Mouse (Mus musculus): ENCODE measurements at regions not wholly inside any gene's neighbourhood (a gene's known extent, or its start where the extent isn't known, plus 50 kb on each side); places are given as distances from the start of the nearest gene placed in this dataset.

DNA sequence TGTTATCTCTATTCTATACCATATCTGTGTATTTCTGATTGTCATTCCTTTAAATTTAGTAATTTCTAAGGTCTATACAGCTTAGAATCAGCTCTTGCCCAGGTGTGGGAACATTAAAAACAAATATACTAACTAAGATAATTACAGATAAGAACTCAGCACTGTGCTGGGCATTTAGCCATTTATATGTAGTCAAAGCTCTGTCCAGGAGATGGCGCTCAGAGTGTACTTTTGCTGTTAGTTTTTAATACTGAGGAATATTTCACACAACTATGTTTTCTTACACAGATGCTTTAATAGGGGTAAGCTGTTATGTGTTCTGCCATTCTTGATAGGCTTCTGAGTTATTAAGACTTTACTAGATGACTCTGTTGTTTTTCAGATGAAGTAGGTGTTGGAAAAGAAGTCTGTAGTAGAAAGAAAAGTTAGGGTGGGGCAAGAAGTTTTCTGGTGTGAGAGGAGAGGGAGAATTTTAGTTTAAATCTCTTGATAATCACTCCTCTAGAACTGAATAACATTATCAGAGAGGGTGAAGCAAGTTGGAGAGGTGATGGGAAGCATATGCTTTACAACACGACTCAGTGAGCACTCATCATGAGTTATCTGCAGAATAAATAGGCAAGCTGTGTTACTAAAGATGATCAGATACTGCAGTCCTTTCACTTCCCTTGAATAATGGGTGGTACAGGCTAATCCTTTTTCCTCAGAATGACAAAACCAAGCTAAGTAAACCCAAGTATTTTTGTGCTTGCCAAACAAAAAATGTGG is 64.1 kb upstream of the Tmem229a start:
- no peak for TF ChIP-seq EP300 (IDR thresholded peaks at IDR 0.05)
- peak; percentile 58 for TF ChIP-seq CTCF (IDR thresholded peaks at IDR 0.05)
